Mouse (Mus musculus) thymus, postnatal 36 days (tissue): Measurements from ENCODE around the gene Fam129c.

Experiments used
- DNase-seq, 2 experiments: peaks; one replicate each; pipeline ENCODE4 v3.0.0; 2022; ENCODE audit warnings: mixed read lengths in 2 of 2

Fam129c gene

GRCm38 (mm10) chr8:71575020-71575419, 22.4 kb upstream of the Fam129c start:
- DNase-seq = no peak

- DNase-seq = no peak
Measured at GRCm38 (mm10) chr8:71577856-71578387, 19.5 kb upstream of the Fam129c start.

GRCm38 (mm10) chr8:71579009-71579408, 18.4 kb upstream of the Fam129c start:
- no peak for DNase-seq

GRCm38 (mm10) chr8:71579476-71579875, 18.0 kb upstream of the Fam129c start:
- no peak for DNase-seq

GRCm38 (mm10) chr8:71580201-71580600, 17.2 kb upstream of the Fam129c start:
- DNase-seq = no peak

- peak; percentile 57 to 63 for DNase-seq
Measured at GRCm38 (mm10) chr8:71586891-71587290, 10.6 kb upstream of the Fam129c start.

- DNase-seq = no peak
Measured at GRCm38 (mm10) chr8:71588762-71589161, 8.7 kb upstream of the Fam129c start.

- DNase-seq = peak in 1 of 2 experiments; percentile 35
Measured at GRCm38 (mm10) chr8:71591017-71591416, 6.4 kb upstream of the Fam129c start.

- DNase-seq = peak; percentile 94 to 96
Measured at GRCm38 (mm10) chr8:71591471-71592373, 5.7 kb upstream of the Fam129c start, which contains the start of gene Pgls. Gene Pgls, plus strand, starts transcription at chr8:71592176.

- peak; percentile 77 to 85 for DNase-seq
Measured at GRCm38 (mm10) chr8:71592374-71593170, 4.9 kb upstream of the Fam129c start.

- DNase-seq = no peak
Measured at GRCm38 (mm10) chr8:71593556-71594323, 3.7 kb upstream of the Fam129c start.

- DNase-seq = no peak
Measured at GRCm38 (mm10) chr8:71594324-71594722, 3.1 kb upstream of the Fam129c start.

GRCm38 (mm10) chr8:71595862-71596261, 1.6 kb upstream of the Fam129c start:
- DNase-seq = peak; percentile 89 to 92

GRCm38 (mm10) chr8:71596384-71596783, 1.1 kb upstream of the Fam129c start:
- no peak for DNase-seq

- DNase-seq = peak in 1 of 2 experiments; percentile 39
Measured at GRCm38 (mm10) chr8:71596798-71597197, 650 bp upstream of the Fam129c start.

- DNase-seq = no peak
Measured at GRCm38 (mm10) chr8:71598375-71598774, 927 bp downstream of the Fam129c start.

GRCm38 (mm10) chr8:71598841-71599240, 1.4 kb downstream of the Fam129c start:
- no peak for DNase-seq

- DNase-seq = peak; percentile 59 to 73
Measured at GRCm38 (mm10) chr8:71601939-71602665, 4.7 kb downstream of the Fam129c start.

- DNase-seq = no peak
Measured at GRCm38 (mm10) chr8:71602666-71603334, 5.4 kb downstream of the Fam129c start.

GRCm38 (mm10) chr8:71604021-71604420, 6.6 kb downstream of the Fam129c start:
- no peak for DNase-seq
